Mouse (Mus musculus): ENCODE measurements at regions not wholly inside any gene's neighbourhood (a gene's known extent, or its start where the extent isn't known, plus 50 kb on each side); places are given as distances from the start of the nearest gene placed in this dataset.
A peak's percentile ranks its signal among the peaks of the same experiment; 100 is the strongest.

DNA sequence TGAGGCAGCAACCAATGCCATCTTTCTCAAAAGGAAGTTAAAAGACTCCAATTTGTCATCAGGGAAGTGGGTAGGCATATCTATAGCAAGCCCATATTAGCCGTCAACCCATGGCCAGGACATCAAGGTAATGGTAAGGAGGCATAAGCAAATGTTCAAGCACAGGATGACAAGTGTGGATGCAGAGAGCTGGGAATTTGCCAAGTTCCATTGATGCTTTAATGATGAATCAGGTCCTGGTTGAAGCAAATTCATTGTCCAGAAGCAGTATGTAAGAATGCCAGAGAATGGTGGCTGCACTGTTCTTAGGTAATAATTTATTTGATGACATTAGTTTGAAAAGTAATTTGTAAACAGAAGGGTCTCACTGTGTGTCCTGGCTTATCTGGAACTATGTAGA lies 734.8 kb downstream of the Inhba start:
- Histone ChIP-seq H3K4me1 (ENCODE audit: control insufficient read depth, insufficient read depth, low read length) (peaks cover 6% of the 10 kb centered on the region), H3K4me3 (ENCODE audit: insufficient read depth, low read length) (no peak overlapping the region), H3K27ac (ENCODE audit: insufficient read depth, low read length) (no peak overlapping the region)
- TF ChIP-seq POLR2A (IDR thresholded peaks at IDR 0.05; ENCODE audit: low read depth, low read length) (no peak), CTCF (IDR thresholded peaks at IDR 0.05; ENCODE audit: borderline replicate concordance, insufficient read depth, low read length) (no peak)

DNA sequence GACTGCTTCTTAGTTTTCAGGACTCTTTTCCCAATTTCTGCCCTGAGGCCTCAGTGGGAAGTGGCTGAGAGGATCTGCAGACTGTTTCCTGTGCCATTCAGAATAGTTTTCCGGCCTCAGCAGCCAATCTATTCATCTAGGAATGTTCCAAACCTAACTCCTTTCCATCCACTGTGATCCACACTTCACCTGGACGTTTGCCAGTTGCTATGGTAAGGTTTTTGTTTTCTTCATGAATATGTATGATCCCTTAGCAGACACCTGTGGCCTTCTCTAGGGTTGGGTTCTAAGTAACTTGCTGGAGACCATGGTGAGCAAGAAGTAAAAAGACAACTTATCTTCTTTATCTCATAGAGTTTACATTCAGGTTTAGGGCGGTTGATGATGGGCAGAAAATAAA lies 744.6 kb downstream of the Inhba start:
- TF ChIP-seq POLR2A (IDR thresholded peaks at IDR 0.05; ENCODE audit: low read depth, low read length) (no peak), CTCF (IDR thresholded peaks at IDR 0.05; ENCODE audit: borderline replicate concordance, insufficient read depth, low read length) (no peak)
- H3K27ac ChIP-seq (ENCODE audit: insufficient read depth, low read length) = no peak overlapping the region
- H3K4me3 ChIP-seq (ENCODE audit: insufficient read depth, low read length) = no peak overlapping the region
- peaks cover 6% of the 10 kb centered on the region; the same call in 1 of the 2 replicates for H3K4me1 ChIP-seq (ENCODE audit: control insufficient read depth, insufficient read depth, low read length)

DNA sequence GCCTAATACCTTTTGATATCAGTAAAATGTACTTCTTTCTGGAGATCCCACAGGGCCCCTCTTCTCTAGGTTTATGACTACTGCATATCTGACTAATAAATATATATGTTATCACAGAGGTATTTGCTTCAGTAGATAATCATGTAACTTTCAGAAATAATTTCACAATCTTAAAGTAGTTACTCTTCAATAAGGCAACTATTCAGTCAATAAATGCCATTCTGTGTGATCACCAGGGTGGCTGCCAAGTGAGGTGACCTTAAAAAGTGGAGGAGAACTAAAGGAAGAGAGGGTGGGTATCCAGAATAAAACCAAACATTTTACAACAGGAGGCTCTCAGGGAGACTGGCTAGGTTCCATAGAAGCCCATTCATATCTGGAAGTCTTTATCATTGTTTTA lies 748.4 kb downstream of the Inhba start:
- TF ChIP-seq POLR2A (IDR thresholded peaks at IDR 0.05; ENCODE audit: low read depth, low read length) = no peak
- no peak for TF ChIP-seq CTCF (IDR thresholded peaks at IDR 0.05; ENCODE audit: borderline replicate concordance, insufficient read depth, low read length)
- peak overlapping the region; percentile 97 for H3K27ac ChIP-seq (ENCODE audit: insufficient read depth, low read length)
- H3K4me1 ChIP-seq (ENCODE audit: control insufficient read depth, insufficient read depth, low read length) = peaks cover 15% of the 10 kb centered on the region
- no peak overlapping the region for H3K4me3 ChIP-seq (ENCODE audit: insufficient read depth, low read length)

DNA sequence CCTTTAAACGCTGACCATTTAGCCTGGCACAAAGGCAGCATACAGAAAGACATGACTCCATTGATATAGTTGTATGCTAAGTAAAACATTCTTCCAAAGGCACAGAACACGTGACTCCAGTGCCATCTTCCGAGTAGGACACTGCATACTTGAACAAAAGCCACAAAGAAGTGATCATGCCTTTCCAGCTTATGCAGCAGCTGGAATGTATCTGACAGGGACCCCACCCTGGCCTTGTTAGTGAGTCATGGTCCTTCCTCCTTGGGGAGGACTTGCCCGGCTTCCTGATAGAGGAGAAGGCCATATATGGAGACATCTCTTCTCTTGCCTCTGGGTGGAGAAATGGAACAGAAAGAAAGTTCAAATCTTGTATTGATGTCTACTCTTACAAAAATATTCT lies 749.8 kb downstream of the Inhba start:
- peaks cover 15% of the 10 kb centered on the region for H3K4me1 ChIP-seq (ENCODE audit: control insufficient read depth, insufficient read depth, low read length)
- no peak for TF ChIP-seq CTCF (IDR thresholded peaks at IDR 0.05; ENCODE audit: borderline replicate concordance, insufficient read depth, low read length)
- 0 out of 2 replicates have a peak, but pooled peaks have one; percentile 4 for TF ChIP-seq POLR2A (IDR thresholded peaks at IDR 0.05; ENCODE audit: low read depth, low read length)
- no peak overlapping the region for H3K4me3 ChIP-seq (ENCODE audit: insufficient read depth, low read length)
- H3K27ac ChIP-seq (ENCODE audit: insufficient read depth, low read length) = peak overlapping the region; percentile 97

DNA sequence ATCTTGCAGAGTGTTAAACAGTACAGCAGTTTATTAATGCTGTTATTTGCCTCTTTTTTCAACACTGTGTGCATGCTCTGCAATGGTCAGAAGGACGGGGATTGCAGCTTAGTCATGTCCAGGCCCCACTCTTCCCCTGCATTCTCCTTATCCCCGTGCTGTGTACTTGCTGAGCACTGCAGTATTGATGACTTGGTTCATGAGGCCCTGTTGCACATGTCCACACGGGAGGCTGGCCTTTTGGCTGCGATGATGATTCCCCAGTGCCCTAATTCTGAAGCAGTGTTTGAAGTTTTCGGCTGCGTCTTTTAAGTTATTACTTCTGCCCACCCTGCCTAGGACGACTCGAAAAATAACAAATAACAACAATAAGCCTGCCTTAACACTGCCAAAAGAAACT lies 750.7 kb downstream of the Inhba start:
- no peak for TF ChIP-seq CTCF (IDR thresholded peaks at IDR 0.05; ENCODE audit: borderline replicate concordance, insufficient read depth, low read length)
- TF ChIP-seq POLR2A (IDR thresholded peaks at IDR 0.05; ENCODE audit: low read depth, low read length) = no peak
- H3K4me1 ChIP-seq (ENCODE audit: control insufficient read depth, insufficient read depth, low read length) = peaks cover 13% of the 10 kb centered on the region
- H3K4me3 ChIP-seq (ENCODE audit: insufficient read depth, low read length) = no peak overlapping the region
- peak overlapping the region; percentile 97 for H3K27ac ChIP-seq (ENCODE audit: insufficient read depth, low read length)

DNA sequence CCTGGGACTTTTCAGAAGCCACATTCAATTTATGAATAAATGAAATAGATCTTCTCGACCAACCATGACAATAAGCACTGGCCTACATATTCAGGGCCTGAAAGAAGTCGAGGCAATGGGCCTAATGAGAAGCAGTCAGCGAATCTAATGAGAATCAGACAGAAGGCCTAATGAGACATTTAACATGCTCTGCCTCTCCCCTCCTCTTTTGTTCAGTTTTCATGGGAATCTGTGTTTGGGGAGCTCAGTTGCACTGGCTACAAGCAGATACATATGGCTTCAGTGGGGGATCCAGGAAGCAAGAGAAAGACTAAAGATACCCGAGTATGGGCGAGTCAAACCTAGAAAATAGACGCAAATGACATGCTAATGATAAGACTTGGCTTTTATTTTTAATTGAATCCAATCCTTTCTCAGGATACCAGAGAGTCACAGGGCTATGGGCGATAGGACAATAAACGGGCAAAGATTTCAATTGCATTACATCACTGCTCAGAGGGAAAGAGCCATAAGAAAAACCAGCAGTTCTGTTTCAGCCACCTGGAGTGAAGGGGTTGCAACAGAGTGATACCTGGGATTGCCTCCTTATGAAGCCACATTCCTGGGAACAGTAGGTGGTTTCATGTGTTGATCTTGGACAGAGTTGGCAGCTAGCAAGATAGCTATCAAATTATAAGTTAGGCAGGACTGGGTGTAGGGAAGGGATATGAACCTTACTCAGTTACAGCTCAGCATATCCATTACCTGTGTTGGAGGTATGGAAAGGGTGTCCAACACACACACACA lies 751.3 kb downstream of the Inhba start:
- Histone ChIP-seq H3K27ac (ENCODE audit: insufficient read depth, low read length) (peak overlapping the region; percentile 97), H3K4me3 (ENCODE audit: insufficient read depth, low read length) (no peak overlapping the region), H3K4me1 (ENCODE audit: control insufficient read depth, insufficient read depth, low read length) (peaks cover 13% of the 10 kb centered on the region)
- TF ChIP-seq POLR2A (IDR thresholded peaks at IDR 0.05; ENCODE audit: low read depth, low read length) (no peak), CTCF (IDR thresholded peaks at IDR 0.05; ENCODE audit: borderline replicate concordance, insufficient read depth, low read length) (no peak)

DNA sequence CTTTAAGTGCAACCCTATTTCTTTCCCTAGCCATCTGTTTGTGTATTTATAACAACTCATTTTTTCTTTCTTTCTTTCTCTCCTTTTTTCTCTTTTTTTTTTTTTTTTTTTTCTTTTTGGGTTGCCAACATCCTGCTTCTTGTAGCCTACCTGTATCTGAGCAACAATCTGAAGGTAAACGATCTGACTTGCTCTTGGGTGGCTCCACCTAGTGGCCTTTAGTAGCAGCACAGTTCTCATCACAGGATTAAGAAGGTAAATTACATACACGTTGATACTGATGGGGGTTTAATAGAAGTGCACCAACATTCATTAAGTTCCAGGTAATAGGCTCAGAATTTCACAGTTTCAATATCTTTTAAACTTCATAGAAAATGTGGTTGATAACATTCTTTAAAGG lies 752.1 kb downstream of the Inhba start:
- peaks cover 13% of the 10 kb centered on the region for H3K4me1 ChIP-seq (ENCODE audit: control insufficient read depth, insufficient read depth, low read length)
- H3K4me3 ChIP-seq (ENCODE audit: insufficient read depth, low read length) = no peak overlapping the region
- no peak for TF ChIP-seq CTCF (IDR thresholded peaks at IDR 0.05; ENCODE audit: borderline replicate concordance, insufficient read depth, low read length)
- no peak for TF ChIP-seq POLR2A (IDR thresholded peaks at IDR 0.05; ENCODE audit: low read depth, low read length)
- H3K27ac ChIP-seq (ENCODE audit: insufficient read depth, low read length) = no peak overlapping the region

DNA sequence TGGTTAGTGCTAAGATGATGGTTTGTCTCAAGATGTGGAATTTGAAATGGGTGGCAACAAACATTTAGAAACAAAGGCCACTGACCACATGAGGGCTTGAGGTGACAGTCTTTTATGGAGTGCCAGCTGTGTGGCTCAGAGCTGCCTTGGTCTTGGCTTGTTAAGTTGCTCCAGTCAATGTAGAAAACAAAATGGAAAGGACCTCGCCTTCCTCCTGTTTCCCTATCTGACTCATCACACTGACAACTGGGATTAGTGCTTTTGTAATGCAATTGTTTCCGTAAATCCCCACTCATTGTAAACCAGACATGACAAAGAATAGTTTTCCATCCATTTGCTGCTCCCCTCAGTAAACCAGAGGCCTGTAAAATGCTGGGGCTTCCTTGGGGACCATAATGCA lies 757.8 kb downstream of the Inhba start:
- Histone ChIP-seq H3K4me3 (ENCODE audit: insufficient read depth, low read length) (no peak overlapping the region), H3K4me1 (ENCODE audit: control insufficient read depth, insufficient read depth, low read length) (peaks cover 6% of the 10 kb centered on the region), H3K27ac (ENCODE audit: insufficient read depth, low read length) (no peak overlapping the region)
- no peak for TF ChIP-seq CTCF (IDR thresholded peaks at IDR 0.05; ENCODE audit: borderline replicate concordance, insufficient read depth, low read length)
- no peak for TF ChIP-seq POLR2A (IDR thresholded peaks at IDR 0.05; ENCODE audit: low read depth, low read length)

DNA sequence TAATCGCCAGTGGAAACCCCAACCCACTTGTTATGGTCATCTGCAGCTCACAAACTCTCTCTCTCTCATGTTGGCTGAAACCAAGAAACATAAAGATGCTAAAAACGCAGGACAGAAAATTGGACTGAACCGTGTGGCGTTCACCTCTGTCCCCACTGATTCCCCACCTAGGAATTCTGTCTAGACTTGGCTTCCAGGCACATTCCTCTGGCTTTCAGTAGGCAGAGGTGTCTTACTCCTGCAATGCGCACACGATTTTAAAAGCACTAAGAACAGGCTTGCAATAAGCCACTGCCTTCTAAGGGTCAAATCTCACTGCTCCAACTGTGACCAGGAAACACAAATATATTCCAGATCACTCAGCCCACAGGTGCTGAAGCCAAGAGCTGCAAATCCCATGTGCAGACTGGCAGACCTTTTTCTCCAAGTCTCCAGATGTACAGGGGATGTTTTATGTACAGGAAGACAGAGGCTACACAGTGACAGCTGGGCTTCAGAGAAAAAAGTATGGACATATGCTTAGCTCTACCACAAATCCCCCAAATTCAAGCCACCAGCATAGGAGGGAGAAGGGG lies 758.3 kb downstream of the Inhba start:
- no peak for TF ChIP-seq CTCF (IDR thresholded peaks at IDR 0.05; ENCODE audit: borderline replicate concordance, insufficient read depth, low read length)
- H3K4me1 ChIP-seq (ENCODE audit: control insufficient read depth, insufficient read depth, low read length) = peaks cover 6% of the 10 kb centered on the region
- H3K4me3 ChIP-seq (ENCODE audit: insufficient read depth, low read length) = no peak overlapping the region
- no peak overlapping the region for H3K27ac ChIP-seq (ENCODE audit: insufficient read depth, low read length)

DNA sequence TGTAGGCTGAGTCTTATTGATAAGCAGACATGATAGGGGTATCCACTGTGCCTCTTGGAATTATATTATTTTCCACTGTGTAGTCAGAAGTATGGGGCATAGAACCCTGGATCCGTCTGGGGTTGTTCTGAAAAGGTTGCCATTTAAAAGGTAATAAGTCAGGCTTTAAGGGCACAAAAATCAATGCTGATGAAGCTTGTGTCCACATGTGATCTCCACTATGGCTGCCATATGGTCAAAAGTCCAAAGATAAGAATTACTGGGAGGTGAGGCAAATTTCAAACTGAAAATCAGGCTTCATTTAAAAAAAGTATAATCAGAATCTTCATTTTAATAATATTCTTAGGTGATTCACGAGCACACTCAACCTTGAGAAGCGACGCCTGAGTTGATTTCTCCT lies 760.2 kb downstream of the Inhba start:
- no peak for TF ChIP-seq CTCF (IDR thresholded peaks at IDR 0.05; ENCODE audit: borderline replicate concordance, insufficient read depth, low read length)
- TF ChIP-seq POLR2A (IDR thresholded peaks at IDR 0.05; ENCODE audit: low read depth, low read length) = no peak
- Histone ChIP-seq H3K4me3 (ENCODE audit: insufficient read depth, low read length) (no peak overlapping the region), H3K27ac (ENCODE audit: insufficient read depth, low read length) (no peak overlapping the region), H3K4me1 (ENCODE audit: control insufficient read depth, insufficient read depth, low read length) (peaks cover 6% of the 10 kb centered on the region)
